Mouse (Mus musculus) adrenal gland, adult 8-10 months (tissue): ENCODE results near the gene Gm49486. TPM values are rescaled to one million over a fixed set of nuclear protein-coding genes. Genes with fewer than 3 reads are reported as not detected.

Experiments
- DNase-seq: peaks from one replicate; pipeline ENCODE4 v3.0.0; 2022
- total RNA-seq, 4 experiments: library from RNA; stranded (reverse); gene quantifications; 2 replicates each; pipeline ENCODE4 v1.2.4; 2022

Gene Gm49486
- total RNA-seq: not detected

- peak; percentile 75 for DNase-seq
Observed at GRCm38 (mm10) chr15:79229058-79229821, at the start of gene Gm49486, which contains the start of gene Pick1. Gene Gm49486, plus strand, starts transcription at chr15:79229391. Gene Pick1, plus strand, starts transcription at chr15:79229173.

- no peak for DNase-seq
Observed at GRCm38 (mm10) chr15:79185213-79185612, 44.0 kb upstream of the Gm49486 start.

GRCm38 (mm10) chr15:79187819-79188218, 41.4 kb upstream of the Gm49486 start:
- DNase-seq: no peak

GRCm38 (mm10) chr15:79191426-79191825, 37.8 kb upstream of the Gm49486 start:
- DNase-seq: no peak

GRCm38 (mm10) chr15:79192450-79192849, 36.7 kb upstream of the Gm49486 start:
- no peak for DNase-seq

GRCm38 (mm10) chr15:79192885-79193845, 36.0 kb upstream of the Gm49486 start:
- no peak for DNase-seq

- no peak for DNase-seq
Observed at GRCm38 (mm10) chr15:79194048-79194447, 35.1 kb upstream of the Gm49486 start.

- no peak for DNase-seq
Observed at GRCm38 (mm10) chr15:79194946-79195345, 34.2 kb upstream of the Gm49486 start.

GRCm38 (mm10) chr15:79195492-79195891, 33.7 kb upstream of the Gm49486 start:
- DNase-seq: peak; percentile 54

- DNase-seq: no peak
Observed at GRCm38 (mm10) chr15:79199390-79199976, 29.7 kb upstream of the Gm49486 start.

- no peak for DNase-seq
Observed at GRCm38 (mm10) chr15:79201491-79202150, 27.6 kb upstream of the Gm49486 start.

GRCm38 (mm10) chr15:79202575-79202974, 26.6 kb upstream of the Gm49486 start:
- DNase-seq: no peak

- peak; percentile 71 for DNase-seq
Observed at GRCm38 (mm10) chr15:79208211-79208610, 21.0 kb upstream of the Gm49486 start.

GRCm38 (mm10) chr15:79208758-79209439, 20.3 kb upstream of the Gm49486 start:
- peak; percentile 32 for DNase-seq

GRCm38 (mm10) chr15:79210357-79210756, 18.8 kb upstream of the Gm49486 start:
- no peak for DNase-seq

GRCm38 (mm10) chr15:79212750-79213446, 16.3 kb upstream of the Gm49486 start:
- DNase-seq: no peak

GRCm38 (mm10) chr15:79213591-79213990, 15.6 kb upstream of the Gm49486 start:
- DNase-seq: no peak

GRCm38 (mm10) chr15:79216191-79216590, 13.0 kb upstream of the Gm49486 start:
- no peak for DNase-seq

- no peak for DNase-seq
Observed at GRCm38 (mm10) chr15:79219572-79219971, 9.6 kb upstream of the Gm49486 start.

- no peak for DNase-seq
Observed at GRCm38 (mm10) chr15:79223641-79224040, 5.5 kb upstream of the Gm49486 start.

GRCm38 (mm10) chr15:79224685-79225084, 4.5 kb upstream of the Gm49486 start:
- peak; percentile 79 for DNase-seq
